ENCODE assay signal across 16 mouse cellular contexts in genomic region chr5:21109030-21109429, GRCm38 (mm10).
"Had no signal": no experiment of that assay in that cellular context is flagged by ENCODE, and none has a peak within 500 bp of the region (broad histone marks: within the 10 kb centered on the region; RNA-seq: fewer than 3 reads in every experiment).

No protein-coding gene starts in this region.

- H3K36me3 ChIP-seq: neural tube, embryonic 13.5 days; neural tube, embryonic 15.5 days; stomach, embryonic 15.5 days had no signal

- DNase-seq: retina, postnatal 1 day; right cerebral cortex, adult 18-20 months; right cerebral cortex, postnatal 14 days; right cerebral cortex, postnatal 25 days; right cerebral cortex, postnatal 4 days; spleen, adult 18-20 months; thymus, adult 18-20 months; thymus, adult 2 months; thymus, postnatal 14 days; thymus, postnatal 25 days; thymus, postnatal 36 days; thymus, postnatal 4 days had no signal

- H3K4me3 ChIP-seq: neural tube, embryonic 13.5 days; neural tube, embryonic 15.5 days; stomach, embryonic 15.5 days had no signal

- H3K27me3 ChIP-seq: neural tube, embryonic 13.5 days; neural tube, embryonic 15.5 days; stomach, embryonic 15.5 days had no signal

- H3K4me1 ChIP-seq: neural tube, embryonic 13.5 days; neural tube, embryonic 15.5 days; stomach, embryonic 15.5 days had no signal

- H3K9ac ChIP-seq: neural tube, embryonic 13.5 days; neural tube, embryonic 15.5 days; stomach, embryonic 15.5 days had no signal

- H3K27ac ChIP-seq: neural tube, embryonic 13.5 days; neural tube, embryonic 15.5 days; stomach, embryonic 15.5 days; stomach, postnatal 0 days had no signal

- H3K9me3 ChIP-seq: neural tube, embryonic 13.5 days; neural tube, embryonic 15.5 days; stomach, embryonic 15.5 days had no signal
